Mouse (Mus musculus) CH12.LX (cell line): ENCODE measurements around the gene Stt3b. TPM values are rescaled to one million over a fixed set of nuclear protein-coding genes. Genes with fewer than 3 reads are reported as not detected.

ENCODE experiments used
- DNase-seq: peaks from one replicate; pipeline ENCODE4 v3.0.0-alpha.2; 2013; ENCODE audit errors: extremely low read depth
- H3K27ac ChIP-seq: 2 replicates; pipeline ENCODE4 v1.5.1; 2012; ENCODE audit warnings: low read depth, mild to moderate bottlenecking, control low read depth, moderate library complexity; ENCODE audit not compliant: insufficient read depth
- H3K27me3 ChIP-seq: replicated peaks from 2 replicates; pipeline ENCODE3; 2012; ENCODE audit warnings: inconsistent platforms
- H3K36me3 ChIP-seq, 2 experiments: replicated peaks in 1 of 2; 2 replicates each; pipeline versions ENCODE3 to v1.6.1; 2012; ENCODE audit warnings: inconsistent platforms in 1 of 2, low read length in 1 of 2, mild to moderate bottlenecking in 1 of 2, mixed read lengths in 1 of 2, moderate library complexity in 1 of 2; ENCODE audit not compliant: control insufficient read depth in 1 of 2, insufficient read depth in 1 of 2
- H3K4me1 ChIP-seq, 2 experiments: 2 replicates each; pipeline ENCODE4 v1.6.1; 2012; ENCODE audit warnings: inconsistent platforms in 1 of 2, moderate library complexity in 1 of 2; ENCODE audit not compliant: insufficient read depth in 2 of 2, control insufficient read depth in 1 of 2
- H3K4me2 ChIP-seq: 2 replicates; pipeline ENCODE4 v1.6.1; 2012; ENCODE audit warnings: low read depth, mild to moderate bottlenecking, control low read depth; ENCODE audit not compliant: poor library complexity, insufficient read depth, severe bottlenecking
- H3K4me3 ChIP-seq, 3 experiments: fragments of 150-350 bp in 1 of 3; sonication (generic) in 1 of 3; replicated peaks in 1 of 3; 2 replicates each; pipeline versions ENCODE3 to v1.5.1; 2011 to 2012; ENCODE audit warnings: low read depth in 2 of 3, low read length in 2 of 3, mild to moderate bottlenecking in 2 of 3, moderate library complexity in 2 of 3, control low read depth in 1 of 3, improper control_type of control experiment in 1 of 3, inconsistent platforms in 1 of 3, mixed read lengths in 1 of 3; ENCODE audit not compliant: poor library complexity in 1 of 3
- H3K79me2 ChIP-seq: replicated peaks from 2 replicates; pipeline ENCODE4 v1.6.1; 2012; ENCODE audit warnings: mild to moderate bottlenecking, moderate library complexity; ENCODE audit not compliant: control insufficient read depth, poor library complexity, insufficient read depth, severe bottlenecking; ENCODE audit errors: extremely low read depth
- H3K9ac ChIP-seq: 2 replicates; pipeline ENCODE4 v1.6.1; 2012; ENCODE audit warnings: low read depth, mild to moderate bottlenecking, control low read depth, moderate library complexity; ENCODE audit not compliant: insufficient read depth
- H3K9me3 ChIP-seq: replicated peaks from 2 replicates; pipeline ENCODE3; 2012; ENCODE audit warnings: low read length, inconsistent platforms, mixed read lengths
- BHLHE40 ChIP-seq: IDR thresholded peaks from 2 replicates; pipeline ENCODE4 v1.6.1; 2011; ENCODE audit warnings: mild to moderate bottlenecking, low read depth, low read length, improper control_type of control experiment
- E2F4 ChIP-seq: IDR thresholded peaks from 2 replicates; pipeline ENCODE4 v1.6.1; 2011; ENCODE audit warnings: low read depth, low read length, improper control_type of control experiment; ENCODE audit not compliant: insufficient replicate concordance
- ETS1 ChIP-seq: conservative IDR thresholded peaks from 2 replicates; pipeline ENCODE4 v1.6.1; 2012; ENCODE audit warnings: low read depth, mild to moderate bottlenecking, inconsistent platforms, low read length, improper control_type of control experiment, moderate library complexity
- IRF4 ChIP-seq: IDR thresholded peaks from 2 replicates; pipeline ENCODE4 v1.6.1; 2014; ENCODE audit warnings: low read depth, mild to moderate bottlenecking, inconsistent platforms, low read length, improper control_type of control experiment
- JUN ChIP-seq: IDR thresholded peaks from 2 replicates; pipeline ENCODE4 v1.6.1; 2011; ENCODE audit warnings: low read depth, mild to moderate bottlenecking, low read length, improper control_type of control experiment, moderate library complexity; ENCODE audit not compliant: insufficient read depth
- MAZ ChIP-seq: IDR thresholded peaks from 2 replicates; pipeline ENCODE4 v1.6.1; 2012; ENCODE audit warnings: low read depth, mild to moderate bottlenecking, inconsistent platforms, low read length, improper control_type of control experiment, moderate library complexity
- MEF2A ChIP-seq: IDR thresholded peaks from 2 replicates; pipeline ENCODE4 v1.6.1; 2014; ENCODE audit warnings: low read depth, mild to moderate bottlenecking, inconsistent platforms, low read length, improper control_type of control experiment, borderline replicate concordance
- MYC ChIP-seq: IDR thresholded peaks from 2 replicates; pipeline ENCODE4 v1.6.1; 2011; ENCODE audit warnings: low read depth, mild to moderate bottlenecking, improper control_type of control experiment, low read length
- NRF1 ChIP-seq: IDR thresholded peaks from 2 replicates; pipeline ENCODE4 v1.6.1; 2014; ENCODE audit warnings: low read depth, mild to moderate bottlenecking, inconsistent platforms, low read length, improper control_type of control experiment, moderate library complexity
- POLR2A ChIP-seq: IDR thresholded peaks from 2 replicates; pipeline ENCODE4 v1.6.1; 2011; ENCODE audit warnings: low read depth, mild to moderate bottlenecking, improper control_type of control experiment, low read length
- SMC3 ChIP-seq: IDR thresholded peaks from 2 replicates; pipeline ENCODE4 v1.6.1; 2011; ENCODE audit warnings: low read depth, low read length, improper control_type of control experiment
- TBP ChIP-seq: conservative IDR thresholded peaks from 2 replicates; pipeline ENCODE4 v1.6.1; 2011; ENCODE audit warnings: low read depth, low read length, improper control_type of control experiment
- ZKSCAN1 ChIP-seq: IDR thresholded peaks from 2 replicates; pipeline ENCODE4 v1.6.1; 2012; ENCODE audit warnings: low read depth, inconsistent platforms, low read length, improper control_type of control experiment, borderline replicate concordance
- dilution Hi-C: fragments of 300-500 bp; cut with MboI; formaldehyde crosslinking; loops from 2 replicates; pipeline ENCODE4 v1.14.3; 2020; ENCODE audit warnings: low sequenced_read_pairs; ENCODE audit not compliant: extremely low pct_unique_long_range_greater_than_20kb, extremely low pct_ligation_motif_present
- in situ Hi-C: fragments of 300-500 bp; cut with MboI; formaldehyde crosslinking; loops from 3 replicates; pipeline ENCODE4 v1.14.3; 2019; ENCODE audit warnings: low sequenced_read_pairs, low pct_ligation_motif_present, low pct_unique_long_range_greater_than_20kb, mixed read lengths
- polyA plus RNA-seq: library from polyadenylated mRNA; unstranded; fragments of >175 nt; gene quantifications from 2 replicates; pipeline ENCODE4 v1.2.1, GENCODE M21; 2012; ENCODE audit warnings: low read depth; ENCODE audit not compliant: insufficient read length
- total RNA-seq, 2 experiments: library from RNA; depleted of rRNA; stranded (reverse); fragments of 300-350 nt in 1 of 2; fragments of >200 nt in 1 of 2; gene quantifications; 2 replicates each; pipeline ENCODE4 v1.2.3; 2012 to 2014

Gene Stt3b
- total and polyA plus RNA-seq, 3 experiments: 103 to 155 (median 118) TPM

DNA sequence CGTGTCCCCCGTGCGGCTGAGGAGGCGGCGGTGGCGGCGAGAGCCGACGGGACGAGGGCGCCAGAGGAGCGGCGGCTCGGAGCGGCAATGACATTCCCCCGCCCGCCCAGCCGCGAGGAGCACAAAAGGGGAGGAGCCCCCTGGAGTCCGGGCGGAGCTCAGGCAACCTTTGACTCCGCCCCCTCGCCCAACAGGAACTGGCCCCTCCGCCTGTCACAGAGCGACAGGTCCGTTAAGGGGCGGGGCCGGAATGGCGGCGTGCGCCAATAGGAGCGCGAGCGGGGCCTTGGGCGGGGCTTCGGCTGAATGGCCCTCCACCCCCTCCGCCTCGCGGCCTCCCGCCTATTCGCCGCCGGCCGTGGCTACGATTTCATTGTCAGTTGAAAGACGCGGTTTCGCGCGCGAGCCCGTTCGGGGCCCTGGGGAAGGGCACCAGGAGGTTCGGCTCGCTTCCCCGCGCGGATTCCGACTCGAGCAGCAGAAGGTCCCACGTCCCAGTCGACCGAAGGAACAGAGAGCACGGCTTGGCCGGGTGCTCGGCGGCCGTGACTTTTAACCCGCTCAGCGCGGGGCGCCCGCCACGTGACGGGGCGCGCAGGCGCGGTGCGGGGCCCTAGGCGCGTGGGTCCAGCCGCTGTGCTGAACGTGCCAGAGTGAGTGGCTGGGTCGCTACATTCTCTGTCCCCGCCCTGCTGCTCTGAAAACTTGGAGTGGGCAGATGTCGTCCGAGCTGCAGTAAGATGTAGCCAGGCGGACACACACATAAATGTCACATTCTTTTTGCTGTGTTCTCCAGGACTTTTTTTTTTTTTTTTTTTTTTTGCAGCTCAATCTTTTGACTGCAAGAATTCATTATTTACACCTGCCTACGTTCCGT lies at the start of gene Stt3b (continued):
- no peak for TF ChIP-seq SMC3
- TF ChIP-seq, all 38 proteins: peak for 25

GRCm38 (mm10) chr9:115358421-115358820 lies 48.2 kb upstream of the Stt3b start:
- no peak overlapping the region for H3K4me2 ChIP-seq
- H3K4me1 ChIP-seq: peaks cover 2 to 36% of the 10 kb centered on the region in 2 experiments; a peak in 3 of 4 replicates
- no peak overlapping the region for H3K9ac ChIP-seq
- H3K79me2 ChIP-seq: no peaks in the 10 kb centered on the region
- H3K4me3 ChIP-seq: no peak overlapping the region
- H3K36me3 ChIP-seq: no peaks in the 10 kb centered on the region
- no peak overlapping the region for H3K27ac ChIP-seq
- DNase-seq: no peak
- H3K9me3 ChIP-seq: peaks cover 3% of the 10 kb centered on the region
- dilution Hi-C loops (no loop called here), in situ Hi-C loops (no loop called here)
- no peak for TF ChIP-seq IRF4
- TF ChIP-seq E2F4: no peak
- no peak for TF ChIP-seq TBP
- TF ChIP-seq MEF2A: no peak
- TF ChIP-seq POLR2A: no peak
- no peak for TF ChIP-seq ETS1
- TF ChIP-seq MAZ: no peak
- no peak for TF ChIP-seq BHLHE40
- TF ChIP-seq MYC: no peak
- TF ChIP-seq ZKSCAN1: no peak
- TF ChIP-seq NRF1: no peak
- H3K27me3 ChIP-seq: no peaks in the 10 kb centered on the region

GRCm38 (mm10) chr9:115357996-115358395 lies 47.8 kb upstream of the Stt3b start:
- dilution Hi-C loops: no loop called here

More at GRCm38 (mm10) chr9:115357996-115358395, 47.8 kb upstream of the Stt3b start:
- Histone ChIP-seq H3K4me3 (no peak overlapping the region), H3K9ac (no peak overlapping the region), H3K4me2 (no peak overlapping the region), H3K79me2 (no peaks in the 10 kb centered on the region), H3K27me3 (no peaks in the 10 kb centered on the region), H3K27ac (no peak overlapping the region), H3K36me3 (no peaks in the 10 kb centered on the region), H3K4me1 (peaks cover 2 to 32% of the 10 kb centered on the region in 2 experiments; a peak in 3 of 4 replicates), H3K9me3 (peaks cover 3% of the 10 kb centered on the region)
- in situ Hi-C loops: no loop called here
- no peak for DNase-seq
- TF ChIP-seq JUN (no peak), POLR2A (no peak)
